Mouse (Mus musculus) lung, postnatal 25 days (tissue): ENCODE results near the gene Cuedc2.

Source experiments
- DNase-seq: peaks from one replicate; pipeline ENCODE4 v3.0.0; 2022; ENCODE audit warnings: low spot score

The Cuedc2 gene

DNA sequence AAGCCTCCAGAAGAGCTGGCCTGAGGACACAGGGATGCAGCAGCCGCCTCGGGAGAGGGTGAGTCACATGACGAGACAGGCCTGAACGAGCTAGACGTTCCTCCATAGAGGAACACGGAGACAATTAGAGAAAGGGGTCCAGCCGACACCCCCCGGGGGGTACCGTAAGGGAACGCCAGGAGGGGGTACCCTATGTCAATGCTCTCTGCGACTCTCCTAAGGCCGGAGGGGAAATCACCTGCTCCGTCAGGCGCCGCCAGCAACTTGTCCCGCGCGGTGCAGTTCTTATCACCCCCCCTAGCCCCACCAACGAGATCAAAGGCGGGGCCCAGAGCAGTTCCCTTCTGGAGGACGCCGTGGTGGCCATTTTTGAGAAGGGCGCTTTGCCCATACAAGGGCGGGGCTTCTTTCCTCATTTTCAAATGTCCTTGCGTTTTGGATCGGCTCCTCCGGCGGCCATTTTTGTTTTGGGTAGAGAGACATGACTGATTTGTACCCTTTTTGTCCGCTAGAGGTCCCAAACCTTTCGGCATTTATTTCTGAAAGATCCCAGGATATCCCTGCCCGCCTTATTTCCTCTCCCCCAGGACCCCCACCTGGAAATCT is at the start of gene Cuedc2:
TSS of gene Cuedc2 (minus strand) at position 372 of the 606 bp plus-strand sequence.
- peak; percentile 97 for DNase-seq

DNA sequence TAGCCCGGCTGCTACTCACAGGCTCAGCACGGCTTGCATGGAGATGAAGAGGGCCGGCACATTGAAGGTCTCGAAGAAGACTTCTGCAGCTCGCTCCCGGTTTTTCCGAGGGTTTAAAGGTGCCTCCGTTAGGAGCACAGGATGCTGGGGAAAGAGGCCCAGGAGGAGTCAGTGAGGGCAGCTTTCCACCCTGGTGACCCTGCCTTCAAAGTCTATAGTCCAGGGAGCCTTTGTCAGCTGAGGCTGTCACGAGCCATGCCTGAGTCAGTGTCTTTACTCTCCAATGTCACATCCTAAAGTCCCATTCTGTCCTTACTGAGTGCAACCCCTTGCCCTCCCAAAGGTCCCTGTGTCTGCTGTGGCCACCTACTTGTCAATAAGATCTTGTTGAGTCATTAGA is 43.8 kb upstream of the Cuedc2 start:
- no peak for DNase-seq

DNA sequence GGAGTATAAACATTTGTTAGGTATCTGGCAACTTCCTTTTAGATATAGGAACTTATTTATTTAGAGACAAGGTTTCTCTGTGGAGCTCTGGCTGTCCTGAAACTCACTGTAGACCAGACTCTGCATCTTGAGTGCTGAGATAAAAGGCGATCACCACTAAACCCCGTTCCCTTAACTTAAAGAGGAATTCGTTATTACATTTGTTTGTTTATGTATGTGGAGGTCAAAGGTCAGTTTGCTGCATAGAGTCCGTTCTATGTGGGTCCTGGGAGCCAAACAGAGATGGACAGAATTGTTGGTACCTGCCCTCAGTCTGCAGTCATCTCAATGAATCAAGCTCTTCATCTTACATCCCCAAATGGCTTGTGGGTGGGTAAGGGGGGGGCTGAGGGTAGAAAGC is 37.4 kb upstream of the Cuedc2 start:
- no peak for DNase-seq

DNA sequence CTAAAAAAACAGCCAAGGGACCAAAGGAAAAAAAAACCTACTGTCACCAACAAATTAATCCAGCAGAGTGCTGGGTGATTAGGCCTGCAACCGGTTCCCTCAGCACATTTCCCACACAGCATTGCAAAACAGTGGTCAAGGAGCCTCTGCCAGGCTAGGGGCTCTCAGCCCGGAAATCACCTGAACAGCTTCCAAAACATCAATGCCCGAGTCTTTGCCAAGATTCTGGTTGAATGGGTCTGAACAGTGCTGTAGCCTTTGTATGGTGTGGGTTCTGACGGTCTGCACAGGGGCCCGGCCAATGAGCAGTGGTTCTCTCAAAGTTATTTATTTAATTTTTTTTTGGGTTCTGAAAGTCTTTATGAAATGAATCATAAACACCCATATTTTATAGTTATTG is 37.0 kb upstream of the Cuedc2 start:
- DNase-seq, result peak; percentile 44

GRCm38 (mm10) chr19:46374477-46375088 is 36.1 kb upstream of the Cuedc2 start:
- no peak for DNase-seq

DNA sequence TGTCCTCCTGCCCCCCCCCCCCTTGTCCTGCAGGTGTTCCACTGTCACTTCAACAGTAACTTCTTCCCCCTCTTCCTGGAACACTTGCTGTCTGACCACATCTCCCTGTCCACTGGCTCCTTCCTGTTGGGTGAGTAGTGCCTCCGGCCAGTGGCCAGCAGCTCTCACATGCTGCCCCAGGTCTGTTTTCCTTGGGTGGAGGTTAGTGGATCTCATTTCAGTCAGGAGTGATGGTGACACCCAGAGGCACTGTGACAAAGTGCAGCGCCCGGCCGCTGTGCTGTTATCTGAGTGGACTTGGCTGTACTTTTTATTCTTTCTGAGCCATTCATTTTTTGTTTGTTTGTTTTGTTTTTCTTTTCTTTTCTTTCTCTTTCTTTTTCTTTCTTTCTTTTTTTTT is 30.7 kb upstream of the Cuedc2 start:
- peak; percentile 81 for DNase-seq

GRCm38 (mm10) chr19:46367798-46368590 is 29.5 kb upstream of the Cuedc2 start:
- no peak for DNase-seq

DNA sequence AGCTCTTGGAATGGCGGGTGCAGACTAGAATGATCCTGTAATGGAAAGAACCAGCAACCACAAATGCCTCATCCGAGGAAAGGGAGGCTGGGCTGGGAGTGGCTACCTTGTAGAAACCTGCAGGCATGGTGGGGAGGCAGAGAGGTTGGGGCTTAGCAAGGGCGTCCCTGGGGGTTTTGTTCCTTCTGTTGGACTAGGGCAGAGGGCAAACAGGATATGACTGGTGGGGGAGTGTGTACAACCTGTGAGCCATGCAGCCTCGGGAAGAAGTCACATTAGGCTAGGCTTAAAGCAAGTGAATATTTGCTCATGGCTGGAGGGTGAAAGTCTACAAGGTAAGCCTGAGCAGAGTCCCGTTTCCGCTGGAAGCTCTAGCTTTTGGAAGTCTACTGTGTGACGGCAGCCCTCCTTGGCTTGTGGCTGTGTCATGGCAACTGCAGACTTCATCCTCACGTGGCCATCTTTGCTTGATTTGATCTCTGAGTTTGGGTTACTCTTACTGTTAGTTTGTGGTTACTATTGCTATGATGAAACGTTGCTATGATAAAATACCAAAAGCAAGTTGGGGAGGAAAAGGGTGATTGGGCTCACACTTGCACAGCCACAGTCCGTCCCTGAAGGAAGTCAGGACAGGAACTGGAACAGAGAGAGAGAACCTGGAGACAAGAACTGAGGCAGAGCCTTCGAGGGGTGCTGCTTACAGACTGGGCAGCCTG is 24.9 kb upstream of the Cuedc2 start:
- DNase-seq, result no peak

- no peak for DNase-seq
These were observed 23.6 kb upstream of the Cuedc2 start for GRCm38 (mm10) chr19:46362104-46362503.

DNA sequence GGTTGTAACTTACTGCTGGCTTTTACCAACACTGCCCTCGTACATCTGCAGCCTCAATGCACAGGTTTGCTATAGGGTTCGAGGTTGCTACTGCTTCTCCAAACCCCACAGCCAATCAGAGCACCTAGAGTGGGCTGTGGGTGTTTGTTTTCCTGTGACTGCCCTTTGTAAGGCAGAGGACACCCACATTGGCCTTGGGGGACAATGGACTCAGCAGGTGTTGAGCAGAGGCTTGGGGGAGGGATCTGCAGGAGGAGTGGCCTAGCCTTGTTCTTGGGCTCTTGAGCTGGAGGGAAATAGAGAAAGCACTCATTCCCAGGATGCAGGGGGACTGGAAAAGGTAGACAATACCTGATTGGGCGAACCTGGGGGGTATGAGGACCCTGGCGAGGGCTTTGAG is 19.9 kb upstream of the Cuedc2 start:
- DNase-seq, result no peak

DNA sequence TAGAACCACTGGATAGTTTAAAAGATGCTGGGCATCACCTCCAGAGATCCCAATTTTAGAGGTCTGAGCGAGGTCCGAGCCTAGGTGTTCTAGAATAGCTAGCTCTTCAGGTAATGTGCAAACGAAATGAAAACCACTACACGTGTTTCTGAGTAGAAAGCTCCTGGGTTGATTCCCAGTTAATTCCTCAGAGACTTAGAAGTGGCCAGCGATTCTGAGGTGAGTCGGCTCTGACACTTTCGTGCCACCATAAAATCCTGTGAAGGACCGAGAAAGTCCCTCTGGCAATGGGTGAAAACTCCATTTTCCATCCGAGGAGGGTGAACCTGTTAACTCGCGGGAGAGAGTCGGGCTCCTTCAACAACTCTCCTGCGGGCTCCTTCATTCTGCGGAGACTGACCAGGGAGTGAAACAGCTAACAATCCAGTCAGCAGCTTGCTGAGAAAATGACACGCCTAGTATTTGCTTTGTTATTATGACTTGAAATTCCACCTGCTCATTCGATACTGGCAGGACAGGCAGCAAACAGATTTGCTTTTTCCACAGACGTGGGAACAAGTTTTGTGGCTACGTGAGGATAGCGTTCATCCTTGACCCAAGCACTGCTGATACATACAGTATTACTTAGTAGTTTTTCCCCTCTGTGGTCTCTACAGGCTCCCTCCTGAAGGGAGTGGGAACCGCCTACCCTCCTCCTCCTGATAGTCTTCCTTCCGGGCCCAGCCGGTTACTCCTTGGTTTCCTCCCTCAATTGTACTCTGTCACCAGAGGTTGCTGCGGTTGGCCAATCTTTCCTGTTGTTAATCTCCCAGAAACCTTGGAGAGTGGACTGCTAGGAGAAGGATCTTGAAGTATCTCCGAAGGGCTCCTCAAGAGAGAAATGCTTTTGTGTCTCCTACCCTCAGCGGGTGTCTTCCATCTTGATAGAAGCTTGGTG is 19.1 kb upstream of the Cuedc2 start:
- DNase-seq, result peak; percentile 50

GRCm38 (mm10) chr19:46356701-46357138 is 18.2 kb upstream of the Cuedc2 start:
- peak; percentile 91 for DNase-seq

- DNase-seq, result peak; percentile 41
These were observed 11.8 kb upstream of the Cuedc2 start, which contains the start of gene 2310034G01Rik for GRCm38 (mm10) chr19:46350168-46350932. 2310034G01Rik (minus strand) TSS chr19:46350302.

DNA sequence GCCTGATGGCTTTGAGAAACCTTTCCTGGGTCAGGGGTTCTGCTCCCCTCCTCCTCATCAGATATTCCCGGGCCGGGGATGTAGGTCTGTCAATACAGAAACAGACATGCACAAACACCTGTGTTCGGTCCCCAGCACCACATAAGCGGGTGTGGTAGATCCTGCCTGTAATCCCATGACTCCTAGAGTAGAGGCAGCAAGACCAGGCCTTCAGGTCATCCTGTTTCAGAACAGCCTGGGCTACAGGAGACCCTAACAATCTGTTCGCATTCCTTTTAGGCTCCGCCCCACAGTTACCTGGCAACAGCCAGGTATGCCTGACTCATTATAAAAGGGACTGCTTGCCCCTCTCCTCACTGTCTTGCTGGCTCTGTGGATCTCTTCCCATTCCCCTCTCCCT is 11.0 kb upstream of the Cuedc2 start:
- no peak for DNase-seq

- peak; percentile 58 for DNase-seq
These were observed 10.4 kb upstream of the Cuedc2 start for GRCm38 (mm10) chr19:46348761-46349458.

DNA sequence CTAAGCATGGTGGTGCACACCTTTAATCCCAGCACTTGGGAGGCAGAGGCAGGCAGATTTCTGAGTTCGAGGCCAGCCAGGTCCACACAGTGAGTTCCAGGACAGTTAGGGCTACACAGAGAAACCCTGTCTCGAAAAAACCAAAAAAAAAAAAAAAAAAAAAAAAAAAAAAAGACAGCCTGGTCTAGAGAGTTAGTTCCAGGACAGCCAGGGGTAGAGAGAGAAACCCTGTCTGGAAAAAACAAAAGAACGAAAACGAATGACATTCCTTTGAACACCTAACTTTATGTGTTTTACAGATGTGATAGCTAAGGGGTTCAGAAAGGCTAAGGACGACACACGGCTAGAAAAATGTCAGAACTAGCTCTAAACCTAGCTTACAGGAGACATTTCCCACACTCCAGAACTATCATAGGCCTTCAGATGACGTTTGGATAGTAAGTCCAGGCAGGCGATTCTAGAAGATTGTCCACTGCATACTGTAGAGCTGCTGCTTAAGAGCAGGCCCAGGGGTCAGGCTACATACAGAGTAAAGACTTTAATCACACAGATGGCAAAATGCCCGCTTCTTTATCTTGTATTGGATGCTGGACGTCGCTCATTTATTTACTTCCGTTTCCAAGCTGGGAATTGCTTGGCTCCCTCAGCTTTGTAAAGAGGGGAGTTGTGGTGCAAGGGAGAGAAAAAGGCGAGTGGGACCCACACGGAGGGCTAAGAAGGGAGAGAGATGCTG is 9.6 kb upstream of the Cuedc2 start:
- DNase-seq, result no peak

DNA sequence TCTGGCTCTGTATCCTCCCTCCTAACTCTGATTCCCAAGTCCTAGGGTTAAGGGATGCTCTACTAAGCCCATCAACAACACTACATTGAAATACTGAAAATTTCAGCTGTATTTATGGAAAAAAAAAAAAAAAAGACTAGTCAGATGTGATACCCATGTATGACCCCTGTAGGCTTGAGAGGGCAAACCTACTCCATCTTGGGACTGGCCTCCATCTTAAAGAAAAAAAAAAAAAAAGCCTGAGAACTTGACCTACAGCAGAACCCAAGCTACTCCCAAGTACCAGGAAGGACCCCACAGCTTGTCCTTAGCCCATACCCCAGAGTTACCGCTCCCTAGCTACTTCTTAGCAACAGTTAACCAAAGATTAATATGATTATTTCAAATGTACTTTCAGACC is 8.6 kb upstream of the Cuedc2 start:
- no peak for DNase-seq

- DNase-seq, result no peak
These were observed 6.4 kb upstream of the Cuedc2 start for GRCm38 (mm10) chr19:46344710-46345419.
